Mouse (Mus musculus) heart, postnatal 25 days (tissue): ENCODE measurements around the gene C5ar1. TPM values are rescaled to one million over a fixed set of nuclear protein-coding genes. Genes with fewer than 3 reads are reported as not detected.

Source experiments
- total RNA-seq, 2 experiments: library from RNA; stranded (reverse); gene quantifications; 2 replicates each; pipeline ENCODE4 v1.2.3; 2021

C5ar1 gene
- total RNA-seq, 2 experiments from 2014 or later, result 5.1 to 6.5 TPM

Other genes starting within 250 kb of the C5ar1 start
- gene Bicra, start 211.6 kb downstream of the C5ar1 start, total RNA-seq, result 1 to 10 TPM; 7.1 to 8.3 TPM
- not detected for gene Zfp541, start 197.7 kb downstream of the C5ar1 start, total RNA-seq
- gene Napa, start 161.1 kb downstream of the C5ar1 start, total RNA-seq, result 10 to 100 TPM; 82.8 to 83.3 TPM
- gene Kptn, start 139.6 kb downstream of the C5ar1 start, total RNA-seq, result 10 to 100 TPM; 22.9 to 24.3 TPM
- gene Slc8a2, start 129.7 kb downstream of the C5ar1 start, total RNA-seq, result under 1 TPM; 0.68 to 0.70 TPM
- 1 to 10 TPM; 4.4 to 5.3 TPM for gene Meis3, start 84.5 kb downstream of the C5ar1 start, total RNA-seq
- gene Dhx34, start 37.5 kb downstream of the C5ar1 start, total RNA-seq, result 1 to 10 TPM; 8.3 TPM
- gene C5ar2, start 15.4 kb downstream of the C5ar1 start, total RNA-seq, result 1 to 10 TPM; 1.4 to 1.9 TPM
- gene Inafm1, start 14.1 kb upstream of the C5ar1 start, total RNA-seq, result 10 to 100 TPM; 13.7 to 15.0 TPM
- 10 to 100 TPM; 30.7 to 35.3 TPM for gene Ccdc9, start 27.3 kb upstream of the C5ar1 start, total RNA-seq
- 1 to 10 TPM; 3.7 to 4.7 TPM for gene Bbc3, start 48.9 kb upstream of the C5ar1 start, total RNA-seq
- 10 to 100 TPM; 35.2 to 37.2 TPM for gene Sae1, start 128.3 kb upstream of the C5ar1 start, total RNA-seq
- gene Zc3h4, start 141.4 kb upstream of the C5ar1 start, total RNA-seq, result 10 to 100 TPM; 29.0 to 29.9 TPM
- gene Tmem160, start 193.2 kb upstream of the C5ar1 start, total RNA-seq, result 10 to 100 TPM; 82.2 to 88.1 TPM
- not detected for gene Npas1, start 218.2 kb upstream of the C5ar1 start, total RNA-seq